Mouse (Mus musculus): ENCODE data around the gene Exoc6. TPM values are rescaled to one million over a fixed set of nuclear protein-coding genes. Genes with fewer than 3 reads are reported as not detected.

Exoc6 gene
- total and polyA plus RNA-seq, 2 experiments from 2014 or later = 25.5 to 27.2 TPM

DNA sequence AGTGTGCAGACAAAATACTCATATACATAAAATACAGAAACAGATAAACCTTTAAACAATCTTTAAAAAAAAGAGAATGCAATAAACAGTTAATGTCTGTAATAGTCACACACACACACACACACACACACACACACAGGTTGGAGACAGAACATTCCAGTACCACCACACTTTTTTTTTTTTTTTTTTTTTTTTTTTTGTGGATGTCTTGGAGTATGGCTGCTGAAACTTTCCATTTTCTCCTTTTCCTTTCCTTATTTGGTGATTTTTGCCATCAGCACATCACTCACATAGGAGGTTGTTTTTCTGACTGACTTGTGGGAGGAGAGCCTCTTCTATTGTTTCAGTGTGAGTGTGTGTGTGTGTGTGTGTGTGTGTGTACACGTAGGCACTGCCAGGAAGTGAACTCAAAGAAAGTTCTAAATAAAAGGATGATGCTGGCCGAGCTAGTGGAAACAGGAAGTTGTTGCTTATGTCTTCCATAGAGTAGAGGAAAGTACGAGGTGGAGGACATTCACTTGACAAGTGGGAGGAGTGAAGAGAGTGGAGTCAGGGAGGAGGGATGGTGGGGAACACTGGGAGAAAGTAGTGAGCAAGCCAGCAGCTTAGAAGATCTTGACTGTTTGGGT is 15.4 kb upstream of the Exoc6 start:
- H3K4me1 ChIP-seq (ENCODE audit: insufficient read depth, low read length) = no peaks in the 10 kb centered on the region
- H3K4me2 ChIP-seq (ENCODE audit: low read depth, low read length, poor library complexity, severe bottlenecking) = no peak overlapping the region
- H3K9me3 ChIP-seq (ENCODE audit: low read length) = no peaks in the 10 kb centered on the region
- no peak overlapping the region for H3K4me3 ChIP-seq (ENCODE audit: low read depth, low read length)
- no peaks in the 10 kb centered on the region for H3K27me3 ChIP-seq (ENCODE audit: insufficient read depth, low read length)
- TF ChIP-seq CTCF (IDR thresholded peaks at IDR 0.05) = no peak
- no peak overlapping the region for H3K27ac ChIP-seq (ENCODE audit: low read depth, low read length)
- no peak overlapping the region for H3K9ac ChIP-seq (replicated peaks; ENCODE audit: low read length, poor library complexity, severe bottlenecking)
- ATAC-seq (ENCODE audit: low FRiP score) (no peak), DNase-seq (ENCODE audit: low spot score) (no peak)
- 65% methylated on average over 3 of the region's 3 CpGs for WGBS
- no peaks in the 10 kb centered on the region for H3K36me3 ChIP-seq (ENCODE audit: insufficient read depth, low read length)

- H3K4me1 ChIP-seq (ENCODE audit: insufficient read depth, low read length) = no peaks in the 10 kb centered on the region
- WGBS = 77% methylated on average over 7 of the region's 7 CpGs
These were observed 13.8 kb upstream of the Exoc6 start for GRCm38 (mm10) chr19:37536426-37536825.

GRCm38 (mm10) chr19:37537717-37538116 is 12.5 kb upstream of the Exoc6 start:
- no peaks in the 10 kb centered on the region for H3K27me3 ChIP-seq (ENCODE audit: insufficient read depth, low read length)
- no peak overlapping the region for H3K4me3 ChIP-seq (ENCODE audit: low read depth, low read length)
- no peaks in the 10 kb centered on the region for H3K4me1 ChIP-seq (ENCODE audit: insufficient read depth, low read length)
- H3K36me3 ChIP-seq (ENCODE audit: insufficient read depth, low read length) = no peaks in the 10 kb centered on the region
- ATAC-seq (ENCODE audit: low FRiP score) (no peak), DNase-seq (ENCODE audit: low spot score) (no peak)
- no peak for TF ChIP-seq CTCF (IDR thresholded peaks at IDR 0.05)
- H3K4me2 ChIP-seq (ENCODE audit: low read depth, low read length, poor library complexity, severe bottlenecking) = no peak overlapping the region
- H3K27ac ChIP-seq (ENCODE audit: low read depth, low read length) = no peak overlapping the region
- no peak overlapping the region for H3K9ac ChIP-seq (replicated peaks; ENCODE audit: low read length, poor library complexity, severe bottlenecking)
- no peaks in the 10 kb centered on the region for H3K9me3 ChIP-seq (ENCODE audit: low read length)
- 87% methylated on average over 1 of the region's 1 CpGs for WGBS

More at GRCm38 (mm10) chr19:37536426-37536825, 13.8 kb upstream of the Exoc6 start:
- ATAC-seq (ENCODE audit: low FRiP score) (no peak), DNase-seq (ENCODE audit: low spot score) (no peak)
- H3K36me3 ChIP-seq (ENCODE audit: insufficient read depth, low read length) = no peaks in the 10 kb centered on the region
- H3K4me2 ChIP-seq (ENCODE audit: low read depth, low read length, poor library complexity, severe bottlenecking) = no peak overlapping the region
- H3K27me3 ChIP-seq (ENCODE audit: insufficient read depth, low read length) = no peaks in the 10 kb centered on the region
- H3K4me3 ChIP-seq (ENCODE audit: low read depth, low read length) = no peak overlapping the region
- TF ChIP-seq CTCF (IDR thresholded peaks at IDR 0.05) = no peak
- no peak overlapping the region for H3K9ac ChIP-seq (replicated peaks; ENCODE audit: low read length, poor library complexity, severe bottlenecking)
- no peaks in the 10 kb centered on the region for H3K9me3 ChIP-seq (ENCODE audit: low read length)
- no peak overlapping the region for H3K27ac ChIP-seq (ENCODE audit: low read depth, low read length)

GRCm38 (mm10) chr19:37540201-37540600 is 10.0 kb upstream of the Exoc6 start:
- Histone ChIP-seq H3K9me3 (ENCODE audit: low read length) (no peaks in the 10 kb centered on the region), H3K27ac (ENCODE audit: low read depth, low read length) (no peak overlapping the region), H3K27me3 (ENCODE audit: insufficient read depth, low read length) (no peaks in the 10 kb centered on the region), H3K36me3 (ENCODE audit: insufficient read depth, low read length) (no peaks in the 10 kb centered on the region), H3K4me1 (ENCODE audit: insufficient read depth, low read length) (no peaks in the 10 kb centered on the region), H3K4me3 (ENCODE audit: low read depth, low read length) (no peak overlapping the region), H3K4me2 (ENCODE audit: low read depth, low read length, poor library complexity, severe bottlenecking) (no peak overlapping the region), H3K9ac (replicated peaks; ENCODE audit: low read length, poor library complexity, severe bottlenecking) (no peak overlapping the region)
- 70% methylated on average over 7 of the region's 7 CpGs for WGBS
- no peak for DNase-seq (ENCODE audit: low spot score)
- no peak for ATAC-seq (ENCODE audit: low FRiP score)
- no peak for TF ChIP-seq CTCF (IDR thresholded peaks at IDR 0.05)

DNA sequence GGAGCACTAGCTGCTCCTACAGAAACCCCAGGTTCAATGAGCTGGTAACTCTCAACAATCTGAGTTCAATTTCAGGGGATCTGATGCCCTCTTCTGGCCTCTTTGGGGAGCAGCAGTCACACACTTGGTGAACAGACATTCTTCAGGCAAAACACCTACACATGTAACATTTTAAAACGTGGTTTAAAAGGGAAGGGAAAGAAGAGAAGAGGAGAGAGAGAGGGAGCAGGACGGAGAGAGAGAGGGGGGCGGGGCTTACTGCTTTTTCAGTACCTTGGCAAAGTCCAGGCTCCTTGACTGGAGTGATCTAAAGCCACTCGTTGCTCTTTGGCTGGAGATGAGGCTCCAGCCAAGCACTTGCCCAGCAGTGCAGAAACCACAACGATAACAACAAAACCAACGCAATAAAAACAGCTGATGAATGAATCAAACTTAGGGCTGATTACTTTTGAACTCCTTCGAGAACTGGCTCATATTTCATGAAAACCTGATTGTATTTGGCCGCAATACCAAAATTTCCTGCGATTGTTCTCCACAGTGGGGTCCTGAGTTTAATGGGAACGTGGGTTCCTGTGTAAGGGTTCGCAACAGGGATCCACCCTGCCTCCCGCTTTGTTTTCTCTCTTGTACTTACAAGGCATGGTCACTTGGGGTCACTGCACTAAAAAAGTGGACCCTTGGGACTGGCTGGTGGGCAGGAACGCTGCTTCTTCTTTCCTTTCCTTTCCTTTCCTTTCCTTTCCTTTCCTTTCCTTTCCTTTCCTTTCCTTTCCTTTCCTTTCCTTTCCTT is 6.5 kb upstream of the Exoc6 start:
- WGBS = 68% methylated on average over 13 of the region's 13 CpGs
- Histone ChIP-seq H3K36me3 (ENCODE audit: insufficient read depth, low read length) (no peaks in the 10 kb centered on the region), H3K4me3 (ENCODE audit: low read depth, low read length) (no peak overlapping the region), H3K9ac (replicated peaks; ENCODE audit: low read length, poor library complexity, severe bottlenecking) (no peak overlapping the region), H3K4me1 (ENCODE audit: insufficient read depth, low read length) (no peaks in the 10 kb centered on the region), H3K9me3 (ENCODE audit: low read length) (no peaks in the 10 kb centered on the region), H3K4me2 (ENCODE audit: low read depth, low read length, poor library complexity, severe bottlenecking) (no peak overlapping the region), H3K27me3 (ENCODE audit: insufficient read depth, low read length) (no peaks in the 10 kb centered on the region), H3K27ac (ENCODE audit: low read depth, low read length) (no peak overlapping the region)
- ATAC-seq (ENCODE audit: low FRiP score) (no peak), DNase-seq (ENCODE audit: low spot score) (no peak)
- peak; percentile 49 for TF ChIP-seq CTCF (IDR thresholded peaks at IDR 0.05)

DNA sequence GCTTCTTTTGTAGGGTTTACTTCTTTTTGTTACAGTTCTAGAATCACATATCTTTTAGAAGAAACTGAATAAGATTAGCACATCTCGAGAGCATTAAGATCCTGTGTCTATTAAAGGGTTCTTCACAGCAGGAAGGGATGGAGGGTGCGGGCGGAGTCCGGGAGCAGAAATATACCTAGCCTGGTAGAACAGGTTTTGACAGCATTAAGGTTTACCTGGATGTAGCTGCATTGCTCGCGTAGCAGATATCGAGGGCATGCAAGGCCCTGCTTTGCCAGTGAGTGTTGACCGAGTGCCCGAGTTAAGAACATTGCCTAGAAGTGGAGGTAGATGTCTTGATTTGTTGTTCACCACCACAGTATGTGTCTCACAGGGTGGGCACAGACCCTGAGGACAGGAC is 5.7 kb upstream of the Exoc6 start:
- no peaks in the 10 kb centered on the region for H3K36me3 ChIP-seq (ENCODE audit: insufficient read depth, low read length)
- DNase-seq (ENCODE audit: low spot score) (no peak), ATAC-seq (ENCODE audit: low FRiP score) (no peak)
- TF ChIP-seq CTCF (IDR thresholded peaks at IDR 0.05) = no peak
- no peak overlapping the region for H3K4me3 ChIP-seq (ENCODE audit: low read depth, low read length)
- no peaks in the 10 kb centered on the region for H3K27me3 ChIP-seq (ENCODE audit: insufficient read depth, low read length)
- no peak overlapping the region for H3K4me2 ChIP-seq (ENCODE audit: low read depth, low read length, poor library complexity, severe bottlenecking)
- no peaks in the 10 kb centered on the region for H3K9me3 ChIP-seq (ENCODE audit: low read length)
- no peak overlapping the region for H3K27ac ChIP-seq (ENCODE audit: low read depth, low read length)
- H3K4me1 ChIP-seq (ENCODE audit: insufficient read depth, low read length) = no peaks in the 10 kb centered on the region
- WGBS = 95% methylated on average over 9 of the region's 9 CpGs
- no peak overlapping the region for H3K9ac ChIP-seq (replicated peaks; ENCODE audit: low read length, poor library complexity, severe bottlenecking)

Measured in midbrain, postnatal 0 days (tissue).